Mouse (Mus musculus): Measurements from ENCODE around the gene Srprb.

DNA sequence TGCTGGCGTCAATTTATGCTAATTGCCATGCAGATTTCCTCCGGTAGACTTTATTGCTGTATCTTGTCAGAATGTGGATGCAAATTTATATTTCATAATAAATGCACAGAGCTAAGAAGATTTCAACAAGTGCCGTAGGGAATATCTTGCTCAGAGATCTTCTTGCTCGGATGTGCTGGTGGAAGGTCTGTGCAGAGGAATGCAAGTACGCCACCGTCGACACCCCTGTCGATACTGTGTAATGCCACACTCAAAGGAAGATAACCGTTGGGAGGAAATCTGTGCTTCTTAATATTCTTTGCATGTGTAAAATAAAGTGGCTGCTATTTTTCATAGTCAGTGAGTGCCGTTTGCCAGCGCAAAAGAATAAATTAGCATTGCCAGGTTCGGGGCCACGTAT, 54.8 kb downstream of the Srprb start:
- no peak for TF ChIP-seq TAL1 (IDR thresholded peaks at IDR 0.05; ENCODE audit: low read length)
- TF ChIP-seq GATA1 (IDR thresholded peaks at IDR 0.05; ENCODE audit: low read length) = no peak
